Mouse (Mus musculus) lung, adult 2 months (tissue): ENCODE results near the gene Acvr1. TPM values are rescaled to one million over a fixed set of nuclear protein-coding genes. Genes with fewer than 3 reads are reported as not detected.

Experiments
- DNase-seq: peaks from one replicate; pipeline ENCODE4 v3.0.0; 2022
- H3K4me1 ChIP-seq: fragments of 200-500 bp; 2 replicates; pipeline ENCODE4 v1.6.1; 2011; ENCODE audit warnings: low read length; ENCODE audit not compliant: control insufficient read depth, insufficient read depth
- H3K4me3 ChIP-seq: fragments of 200-500 bp; replicated peaks from 2 replicates; pipeline ENCODE3; 2011; ENCODE audit warnings: low read depth, mild to moderate bottlenecking, control low read depth, low read length; ENCODE audit errors: extremely low read depth
- CTCF ChIP-seq: fragments of 200-500 bp; IDR thresholded peaks from 2 replicates; pipeline ENCODE4 v1.5.1; 2011; ENCODE audit warnings: mild to moderate bottlenecking, low read length, control low read depth; ENCODE audit not compliant: insufficient read depth
- POLR2A ChIP-seq: fragments of 200-500 bp; IDR thresholded peaks from 2 replicates; pipeline ENCODE4 v1.6.1; 2011; ENCODE audit warnings: low read depth, mild to moderate bottlenecking, control low read depth, low read length, borderline replicate concordance; ENCODE audit errors: extremely low read depth
- WGBS: fragments of 180-500 bp; shearing (Covaris S2); methylation state at CpG from one replicate; pipeline ENCODE4 v1.1.7; 2018; 5-methylcytosine and 5-hydroxymethylcytosine counted together
- polyA plus RNA-seq: library from polyadenylated mRNA; depleted of rRNA; stranded (reverse); fragments of >200 nt; gene quantifications from 2 replicates; pipeline ENCODE4 v1.2.3, GENCODE M21; 2012

The Acvr1 gene
- polyA plus RNA-seq, 1 experiment, result 9.7 TPM

DNA sequence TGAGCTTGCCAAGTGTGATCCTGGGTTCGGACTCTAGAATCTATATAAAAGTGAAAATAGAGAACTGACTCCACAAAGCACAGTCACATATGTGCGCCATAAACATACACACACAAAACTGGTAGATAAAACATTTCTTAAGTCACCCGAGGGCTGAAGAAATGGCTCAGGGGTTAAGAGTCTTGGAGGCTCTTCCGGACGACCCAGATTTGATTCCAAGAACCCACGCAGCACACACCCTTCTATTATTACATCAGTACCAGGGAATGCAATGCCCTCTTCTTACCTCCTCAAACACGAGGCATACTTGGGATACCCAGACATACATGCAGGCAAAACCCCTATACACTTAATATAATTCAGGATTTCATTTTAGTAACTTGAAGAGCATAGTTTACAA, 97.1 kb downstream of the Acvr1 start, which contains the start of gene Gm17409:
Gene Gm17409 (plus strand): TSS at position 301 of the 400 bp plus-strand sequence.
- WGBS, result 66% methylated on average over 7 of the region's 7 CpGs
- DNase-seq, result no peak
- H3K4me3 ChIP-seq, result no peak within 1 kb of the TSS
- TF ChIP-seq CTCF, result no peak
- no peak for TF ChIP-seq POLR2A
- H3K4me1 ChIP-seq, result no peaks in the 10 kb centered on the region

DNA sequence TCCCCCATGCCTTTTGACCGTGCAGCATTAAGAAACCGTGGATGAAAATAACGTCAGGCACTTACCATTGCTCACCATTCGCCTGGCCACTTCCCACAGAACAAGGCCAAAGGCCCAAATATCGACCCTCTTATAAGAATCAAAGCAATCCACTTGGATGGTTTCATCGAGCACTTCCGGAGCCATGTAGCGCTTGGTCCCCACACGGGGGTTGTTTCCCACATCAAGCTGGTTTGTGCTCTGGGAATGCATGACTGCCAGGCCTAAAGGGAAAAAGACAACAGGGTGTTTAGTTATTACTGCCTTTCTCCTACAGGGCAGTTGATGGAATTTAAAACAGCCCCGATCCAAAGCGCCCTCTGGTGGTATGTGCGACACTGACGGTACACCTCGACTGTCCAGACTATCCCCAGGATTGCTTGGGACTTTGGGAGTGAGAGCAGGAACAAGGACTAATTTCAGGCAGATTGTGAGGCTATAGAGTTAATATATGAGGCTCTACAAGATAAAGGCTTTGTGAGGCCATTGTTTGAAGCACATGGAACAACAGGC, 108.1 kb downstream of the Acvr1 start:
- TF ChIP-seq CTCF (peak; percentile 51), POLR2A (no peak)
- WGBS, result 89% methylated on average over 14 of the region's 14 CpGs
- H3K4me1 ChIP-seq, result no peaks in the 10 kb centered on the region
- peak; percentile 39 for DNase-seq
- no peak overlapping the region for H3K4me3 ChIP-seq

DNA sequence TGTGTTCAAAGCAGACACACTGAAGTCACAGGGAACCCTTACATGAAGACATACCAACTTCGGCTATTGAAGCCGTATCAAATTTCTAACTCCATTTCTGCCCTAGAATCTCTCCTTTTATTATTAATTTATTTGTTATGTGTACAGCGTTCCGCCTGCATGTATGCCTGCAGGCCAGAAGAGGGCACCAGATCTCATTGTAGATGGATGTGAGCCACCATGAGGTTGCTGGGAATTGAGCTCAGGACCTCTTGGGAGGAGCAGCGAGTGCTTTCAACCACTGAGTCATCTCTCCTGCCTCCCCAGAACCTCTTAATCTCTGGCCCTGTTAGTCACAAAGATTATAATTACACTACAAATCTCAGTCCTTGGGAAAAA, 109.5 kb downstream of the Acvr1 start:
- DNase-seq, result no peak
- TF ChIP-seq CTCF, result no peak
- no peak for TF ChIP-seq POLR2A
- 90% methylated on average over 5 of the region's 5 CpGs for WGBS
- Histone ChIP-seq H3K4me1 (no peaks in the 10 kb centered on the region), H3K4me3 (no peak overlapping the region)

DNA sequence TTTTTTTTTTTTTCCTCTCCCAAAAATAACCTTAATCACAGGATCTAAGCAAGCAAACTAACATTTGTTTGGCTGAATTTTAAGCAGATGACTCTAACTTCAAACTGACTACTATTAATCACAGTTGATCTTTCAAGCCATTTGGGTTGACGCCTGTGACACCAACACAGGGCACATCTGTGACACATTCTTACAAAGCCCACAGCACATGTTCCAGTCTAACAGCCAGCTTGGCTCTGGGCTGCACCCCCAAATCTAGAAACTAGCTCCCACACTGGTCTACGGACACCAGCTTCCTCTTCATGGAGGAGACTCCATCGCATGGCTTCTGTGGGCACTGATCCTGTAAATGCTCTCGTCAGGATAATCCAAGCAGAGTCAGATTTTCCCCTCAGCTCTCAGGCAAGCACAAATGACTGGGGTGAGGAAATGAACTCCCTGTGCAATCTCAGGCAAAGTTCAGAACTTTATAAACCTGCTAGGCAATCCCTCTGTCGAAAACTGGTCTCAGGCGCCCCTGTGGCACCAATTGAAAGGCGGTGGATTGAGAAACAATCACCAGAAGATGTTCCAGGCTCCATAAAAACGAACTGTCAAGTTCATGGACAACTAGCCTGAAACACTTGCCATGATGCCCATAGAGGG, 110.0 kb downstream of the Acvr1 start:
- Histone ChIP-seq H3K4me1 (no peaks in the 10 kb centered on the region), H3K4me3 (no peak overlapping the region)
- 86% methylated on average over 8 of the region's 8 CpGs for WGBS
- no peak for DNase-seq
- TF ChIP-seq CTCF, result no peak
- no peak for TF ChIP-seq POLR2A

DNA sequence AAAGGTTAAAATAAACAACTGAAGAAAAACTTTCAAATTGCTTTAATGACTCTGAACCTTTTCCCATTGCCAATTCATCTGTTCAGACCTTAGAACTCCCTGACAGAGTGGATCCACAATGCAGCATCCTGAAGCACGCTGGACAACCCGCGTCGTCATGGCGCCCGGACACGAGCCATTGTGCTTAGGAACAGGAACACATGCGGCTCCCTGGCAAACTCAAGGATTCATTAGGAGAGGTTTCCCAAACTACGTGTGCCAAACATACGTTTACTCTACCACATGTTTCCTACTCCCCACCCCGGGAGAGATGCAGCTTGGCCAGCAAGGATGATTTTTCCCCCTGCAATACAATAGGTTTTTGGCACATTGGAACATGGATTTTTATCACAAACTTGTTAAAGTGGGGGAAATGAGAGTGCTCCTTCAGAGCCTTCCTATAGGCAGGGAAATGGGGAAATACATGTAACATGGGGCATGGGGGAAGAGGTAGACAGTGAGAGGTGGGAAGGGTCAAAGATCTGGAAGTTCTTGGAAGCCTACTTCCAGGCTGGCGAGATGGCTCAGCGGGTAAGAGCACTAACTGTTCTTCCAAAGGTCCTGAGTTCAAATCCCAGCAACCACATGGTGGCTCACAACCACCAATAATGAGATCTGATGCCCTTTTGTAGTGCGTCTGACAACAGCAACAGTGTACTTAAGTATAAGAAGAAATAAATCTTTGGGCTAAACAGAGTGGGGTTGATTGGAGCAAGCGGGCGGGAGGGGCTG, 112.7 kb downstream of the Acvr1 start:
- no peak for DNase-seq
- Histone ChIP-seq H3K4me3 (no peak overlapping the region), H3K4me1 (no peaks in the 10 kb centered on the region)
- 89% methylated on average over 16 of the region's 16 CpGs for WGBS
- TF ChIP-seq POLR2A, result no peak
- no peak for TF ChIP-seq CTCF

DNA sequence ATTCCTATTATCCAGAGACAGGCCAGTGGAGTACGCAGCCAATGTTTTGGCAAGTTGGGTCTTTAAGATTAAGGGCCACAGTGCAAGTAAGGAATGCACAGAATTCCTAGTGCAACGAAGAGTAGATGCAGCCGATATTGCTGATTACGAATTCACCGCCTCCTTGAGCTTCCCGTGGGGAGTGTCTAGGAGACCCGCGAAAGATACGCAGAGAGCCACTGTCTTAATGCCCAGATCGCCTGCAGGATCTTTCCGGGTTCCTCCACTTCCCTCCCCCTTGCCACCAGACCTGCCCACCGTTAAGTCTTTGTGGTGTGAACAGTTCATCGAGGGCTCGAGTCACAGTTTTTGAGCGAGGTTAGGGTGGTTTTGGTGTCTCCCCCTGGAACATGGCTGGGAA, 120.0 kb downstream of the Acvr1 start:
- TF ChIP-seq CTCF, result no peak
- TF ChIP-seq POLR2A, result no peak
- H3K4me3 ChIP-seq, result no peak overlapping the region
- DNase-seq, result no peak
- no peaks in the 10 kb centered on the region for H3K4me1 ChIP-seq
- 95% methylated on average over 15 of the region's 15 CpGs for WGBS

DNA sequence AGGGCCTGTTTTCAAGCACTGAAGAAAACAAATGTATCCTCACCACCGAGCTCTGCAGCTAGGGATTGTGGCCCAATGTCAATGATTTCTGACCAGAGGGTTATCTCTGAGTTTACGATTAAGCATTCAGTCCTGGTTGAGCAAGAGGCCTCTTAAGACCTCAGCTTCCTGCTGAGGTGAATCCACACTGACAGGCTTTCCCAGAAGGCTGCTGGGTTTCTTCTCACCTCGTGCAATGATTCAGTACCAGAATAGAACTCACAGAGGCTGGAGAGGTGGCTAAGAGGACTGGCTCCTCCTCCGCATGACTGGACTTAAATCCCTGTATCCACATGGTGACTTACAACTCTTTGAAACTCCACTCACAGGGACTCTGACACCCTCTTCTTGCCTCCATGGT, 123.8 kb downstream of the Acvr1 start:
- 60% methylated on average over 4 of the region's 4 CpGs for WGBS
- no peaks in the 10 kb centered on the region for H3K4me1 ChIP-seq
- TF ChIP-seq CTCF (no peak), POLR2A (no peak)
- no peak overlapping the region for H3K4me3 ChIP-seq
- DNase-seq, result no peak

DNA sequence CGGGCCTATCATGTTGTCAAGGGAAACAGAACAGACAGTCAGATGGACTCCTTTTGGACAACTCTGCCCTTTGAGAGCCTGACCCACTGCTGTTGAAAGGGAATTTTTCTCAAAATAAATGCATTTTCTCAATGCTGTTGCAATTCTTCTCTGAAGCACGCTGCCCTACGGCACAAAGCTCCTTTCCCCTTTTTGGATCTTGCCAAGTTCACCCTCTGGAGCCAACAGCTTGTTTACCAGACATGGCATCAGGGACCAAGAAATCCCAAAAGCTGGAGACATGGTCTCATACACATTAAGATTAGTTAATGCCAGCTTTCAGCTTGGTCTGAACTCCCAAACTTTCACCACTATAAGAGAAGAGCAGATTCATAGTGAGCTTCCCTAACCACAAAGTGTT, 130.0 kb downstream of the Acvr1 start:
- no peak for TF ChIP-seq POLR2A
- TF ChIP-seq CTCF, result no peak
- Histone ChIP-seq H3K4me1 (no peaks in the 10 kb centered on the region), H3K4me3 (no peak overlapping the region)
- DNase-seq, result no peak
- 90% methylated on average over 3 of the region's 3 CpGs for WGBS

DNA sequence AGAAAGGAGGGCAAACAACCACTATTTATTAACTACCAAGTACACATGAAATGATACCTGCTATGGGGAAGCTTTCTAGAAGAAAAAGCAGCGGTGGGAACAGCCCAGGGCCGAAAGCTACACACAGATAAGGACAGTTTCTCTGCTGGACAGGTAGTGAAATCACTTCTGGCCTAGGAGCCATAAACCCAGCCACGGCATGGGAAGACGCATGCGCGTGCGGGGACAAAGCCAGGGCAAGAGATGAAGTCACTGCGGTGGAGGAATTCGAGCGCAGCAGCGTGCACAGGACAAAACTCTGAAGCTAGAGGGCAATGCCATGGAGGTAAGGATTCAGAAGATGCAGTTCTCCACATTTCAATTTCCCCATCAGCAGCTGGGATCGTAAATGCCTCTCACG, 131.4 kb downstream of the Acvr1 start:
- Histone ChIP-seq H3K4me3 (no peak overlapping the region), H3K4me1 (no peaks in the 10 kb centered on the region)
- 96% methylated on average over 13 of the region's 13 CpGs for WGBS
- TF ChIP-seq CTCF, result no peak
- TF ChIP-seq POLR2A, result no peak
- DNase-seq, result no peak
